Mouse (Mus musculus): ENCODE data around the gene Tyw5. TPM values are rescaled to one million over a fixed set of nuclear protein-coding genes. Genes with fewer than 3 reads are reported as not detected.
A peak's percentile ranks its signal among the peaks of the same experiment; 100 is the strongest.

Tyw5 gene
- polyA plus RNA-seq, 1 experiment: 7.1 TPM

DNA sequence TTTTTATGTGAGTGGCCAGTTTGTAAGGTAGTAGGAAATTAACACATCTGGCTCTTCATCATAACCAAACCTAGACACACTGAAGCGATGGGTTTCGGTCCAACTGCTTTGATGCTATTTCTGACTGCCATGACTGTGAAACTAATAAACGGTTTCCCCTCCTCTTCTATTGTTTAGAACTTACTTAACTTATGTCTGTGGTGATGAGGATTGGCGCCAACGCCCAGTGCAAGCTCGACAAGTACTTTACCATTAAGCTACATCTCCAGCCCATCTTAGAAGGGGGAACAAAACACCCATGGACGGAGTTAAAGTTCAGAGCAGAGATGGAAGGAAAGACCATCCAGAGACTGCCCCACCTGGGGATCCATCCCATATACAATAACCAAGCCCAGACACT, 26.2 kb upstream of the Tyw5 start:
- peaks cover 4% of the 10 kb centered on the region; the same call in 1 of the 2 replicates for H3K4me1 ChIP-seq (ENCODE audit: control insufficient read depth, insufficient read depth, low read length)
- no peaks in the 10 kb centered on the region for H3K36me3 ChIP-seq (ENCODE audit: control insufficient read depth, insufficient read depth, low read length)
- H3K4me3 ChIP-seq (ENCODE audit: control insufficient read depth, low read depth, low read length): no peak overlapping the region
- TF ChIP-seq CTCF (IDR thresholded peaks at IDR 0.05; ENCODE audit: control insufficient read depth, insufficient read depth, insufficient replicate concordance, low read depth, low read length): no peak
- no peak for TF ChIP-seq POLR2A (IDR thresholded peaks at IDR 0.05; ENCODE audit: control insufficient read depth, low read depth, low read length)
- H3K27ac ChIP-seq (ENCODE audit: control insufficient read depth, insufficient read depth, low read depth, low read length): no peak overlapping the region
- H3K27me3 ChIP-seq (ENCODE audit: control insufficient read depth, insufficient read depth, low read length): no peaks in the 10 kb centered on the region

DNA sequence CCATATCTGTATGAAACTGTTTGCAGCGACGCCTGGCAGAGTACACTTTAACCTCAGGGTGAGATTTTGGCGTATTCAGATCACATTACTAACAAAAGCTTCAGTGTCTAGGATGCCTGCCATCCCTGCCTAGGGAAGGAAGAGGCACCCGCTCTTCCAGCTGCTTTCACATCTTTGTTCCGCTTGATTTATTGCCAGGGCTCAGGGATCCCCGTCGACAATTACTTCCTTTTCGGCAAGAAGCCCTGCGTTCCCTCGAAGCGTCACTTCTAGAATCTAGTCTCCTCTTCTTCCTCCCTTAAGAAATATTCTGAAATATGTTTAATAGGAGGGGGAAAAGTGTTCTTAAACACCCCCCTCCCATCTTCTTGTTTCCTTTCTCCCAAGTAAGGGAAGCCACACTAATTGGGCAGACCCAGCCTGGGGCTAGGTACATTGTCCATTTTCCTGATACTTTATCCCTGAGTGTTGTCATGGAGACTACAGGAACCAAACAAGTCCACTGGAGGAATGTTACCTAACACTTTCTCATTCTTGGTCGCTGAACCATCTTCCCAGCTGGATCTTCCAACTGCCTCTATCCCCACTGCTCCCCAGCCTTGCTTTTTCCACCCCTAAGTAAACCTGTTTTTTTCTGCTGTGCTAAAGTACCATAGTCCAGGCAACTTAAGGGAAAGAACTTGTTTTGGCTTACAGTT, 23.0 kb upstream of the Tyw5 start:
- Histone ChIP-seq H3K36me3 (ENCODE audit: control insufficient read depth, insufficient read depth, low read length) (no peaks in the 10 kb centered on the region), H3K27me3 (ENCODE audit: control insufficient read depth, insufficient read depth, low read length) (no peaks in the 10 kb centered on the region), H3K4me3 (ENCODE audit: control insufficient read depth, low read depth, low read length) (no peak overlapping the region), H3K27ac (ENCODE audit: control insufficient read depth, insufficient read depth, low read depth, low read length) (no peak overlapping the region), H3K4me1 (ENCODE audit: control insufficient read depth, insufficient read depth, low read length) (no peaks in the 10 kb centered on the region)
- no peak for TF ChIP-seq POLR2A (IDR thresholded peaks at IDR 0.05; ENCODE audit: control insufficient read depth, low read depth, low read length)
- no peak for TF ChIP-seq CTCF (IDR thresholded peaks at IDR 0.05; ENCODE audit: control insufficient read depth, insufficient read depth, insufficient replicate concordance, low read depth, low read length)

DNA sequence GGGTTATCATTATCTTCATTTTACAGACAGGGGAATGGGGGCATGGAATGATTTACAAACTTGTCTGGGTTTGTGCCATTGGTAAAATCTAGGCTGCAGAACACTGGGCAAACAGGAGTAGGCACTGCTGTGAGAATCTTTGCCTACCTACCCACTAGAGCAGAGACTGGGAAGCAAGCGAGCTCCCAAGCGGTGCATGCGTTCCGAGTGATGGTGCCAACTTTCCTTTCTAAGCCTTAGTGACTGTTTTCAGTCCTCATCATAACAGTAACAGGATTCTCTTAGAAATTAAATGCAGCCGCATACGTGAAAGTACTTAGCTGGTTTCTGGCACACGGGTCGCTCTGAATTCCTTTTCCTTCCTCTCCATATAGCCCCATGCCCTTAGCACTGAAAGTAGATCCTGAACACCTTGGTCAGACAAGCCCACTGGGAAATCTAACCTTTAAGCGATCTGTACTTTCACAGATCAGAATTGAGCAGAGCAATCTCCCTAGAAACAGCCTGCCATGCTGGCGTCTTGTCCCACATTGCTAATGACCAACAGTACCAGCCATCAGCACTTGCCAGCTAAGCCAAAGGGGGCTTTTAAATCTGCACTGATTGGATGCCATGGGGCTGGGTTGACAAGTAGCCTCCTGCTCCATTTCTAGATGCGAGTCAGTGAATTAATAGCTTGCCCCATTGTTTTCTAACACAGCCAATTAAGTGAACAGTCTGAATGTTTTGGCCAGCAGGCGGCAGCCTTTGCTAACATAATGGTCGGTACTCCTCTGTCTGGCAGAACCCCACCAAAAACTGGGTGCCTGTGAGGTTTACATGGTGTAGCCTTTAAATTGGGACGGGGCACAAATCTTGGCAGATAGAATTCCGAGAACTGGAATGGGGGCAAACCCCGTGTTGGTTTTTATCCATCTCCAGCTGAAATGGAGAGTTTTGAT, 21.7 kb upstream of the Tyw5 start:
- Histone ChIP-seq H3K27me3 (ENCODE audit: control insufficient read depth, insufficient read depth, low read length) (no peaks in the 10 kb centered on the region), H3K27ac (ENCODE audit: control insufficient read depth, insufficient read depth, low read depth, low read length) (no peak overlapping the region), H3K36me3 (ENCODE audit: control insufficient read depth, insufficient read depth, low read length) (no peaks in the 10 kb centered on the region), H3K4me1 (ENCODE audit: control insufficient read depth, insufficient read depth, low read length) (no peaks in the 10 kb centered on the region), H3K4me3 (ENCODE audit: control insufficient read depth, low read depth, low read length) (no peak overlapping the region)
- TF ChIP-seq POLR2A (IDR thresholded peaks at IDR 0.05; ENCODE audit: control insufficient read depth, low read depth, low read length) (no peak), CTCF (IDR thresholded peaks at IDR 0.05; ENCODE audit: control insufficient read depth, insufficient read depth, insufficient replicate concordance, low read depth, low read length) (peak; percentile 35; the same call in 1 of the 2 replicates)

DNA sequence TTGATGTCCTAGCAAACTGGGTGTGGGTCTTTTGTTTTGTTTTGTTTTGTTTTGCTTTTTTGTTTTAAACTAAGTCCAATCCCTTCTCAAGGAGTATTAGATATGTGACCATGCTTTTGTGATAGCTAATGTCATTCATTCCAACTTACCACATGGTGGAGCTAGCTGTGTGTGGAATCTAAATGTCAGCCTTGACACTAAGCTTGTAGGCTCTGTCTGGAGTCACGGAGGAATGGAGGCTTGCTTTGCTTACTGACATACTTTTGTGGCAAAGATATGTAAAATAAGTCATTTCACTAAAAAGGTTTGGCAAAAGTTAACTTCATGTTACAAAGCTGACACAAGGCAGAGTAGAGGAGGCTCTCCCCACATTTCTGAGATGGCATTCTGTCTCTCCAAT, 16.8 kb upstream of the Tyw5 start:
- no peak for TF ChIP-seq POLR2A (IDR thresholded peaks at IDR 0.05; ENCODE audit: control insufficient read depth, low read depth, low read length)
- TF ChIP-seq CTCF (IDR thresholded peaks at IDR 0.05; ENCODE audit: control insufficient read depth, insufficient read depth, insufficient replicate concordance, low read depth, low read length): no peak

DNA sequence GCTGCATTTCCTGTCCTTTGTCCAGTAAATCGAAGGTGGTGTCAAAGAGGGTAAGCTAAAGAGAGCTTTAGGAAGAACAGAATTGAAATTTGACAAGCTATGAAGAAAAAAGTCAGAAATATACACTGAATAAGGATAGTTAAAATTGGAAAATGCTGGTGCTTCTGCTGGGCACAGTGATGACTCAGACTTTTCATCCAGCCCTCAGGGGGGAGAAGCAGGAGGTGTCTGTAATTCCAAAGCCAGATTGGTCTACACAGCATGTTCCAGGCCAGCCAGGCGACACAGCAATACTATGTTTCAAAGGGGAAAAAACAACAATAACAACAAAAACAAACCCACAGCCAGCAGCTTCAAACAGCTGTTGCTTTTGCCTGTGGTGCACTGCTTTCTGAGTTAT, 6.5 kb upstream of the Tyw5 start:
- TF ChIP-seq CTCF (IDR thresholded peaks at IDR 0.05; ENCODE audit: control insufficient read depth, insufficient read depth, insufficient replicate concordance, low read depth, low read length) (no peak), POLR2A (IDR thresholded peaks at IDR 0.05; ENCODE audit: control insufficient read depth, low read depth, low read length) (no peak)
- no peaks in the 10 kb centered on the region for H3K4me1 ChIP-seq (ENCODE audit: control insufficient read depth, insufficient read depth, low read length)
- no peak overlapping the region for H3K27ac ChIP-seq (ENCODE audit: control insufficient read depth, insufficient read depth, low read depth, low read length)
- no peak overlapping the region for H3K4me3 ChIP-seq (ENCODE audit: control insufficient read depth, low read depth, low read length)
- H3K36me3 ChIP-seq (ENCODE audit: control insufficient read depth, insufficient read depth, low read length): peaks cover 3% of the 10 kb centered on the region
- H3K27me3 ChIP-seq (ENCODE audit: control insufficient read depth, insufficient read depth, low read length): no peaks in the 10 kb centered on the region

More for the DNA sequence above, 16.8 kb upstream of the Tyw5 start:
- Histone ChIP-seq H3K4me3 (ENCODE audit: control insufficient read depth, low read depth, low read length) (no peak overlapping the region), H3K4me1 (ENCODE audit: control insufficient read depth, insufficient read depth, low read length) (no peaks in the 10 kb centered on the region), H3K27ac (ENCODE audit: control insufficient read depth, insufficient read depth, low read depth, low read length) (no peak overlapping the region), H3K36me3 (ENCODE audit: control insufficient read depth, insufficient read depth, low read length) (no peaks in the 10 kb centered on the region), H3K27me3 (ENCODE audit: control insufficient read depth, insufficient read depth, low read length) (no peaks in the 10 kb centered on the region)

DNA sequence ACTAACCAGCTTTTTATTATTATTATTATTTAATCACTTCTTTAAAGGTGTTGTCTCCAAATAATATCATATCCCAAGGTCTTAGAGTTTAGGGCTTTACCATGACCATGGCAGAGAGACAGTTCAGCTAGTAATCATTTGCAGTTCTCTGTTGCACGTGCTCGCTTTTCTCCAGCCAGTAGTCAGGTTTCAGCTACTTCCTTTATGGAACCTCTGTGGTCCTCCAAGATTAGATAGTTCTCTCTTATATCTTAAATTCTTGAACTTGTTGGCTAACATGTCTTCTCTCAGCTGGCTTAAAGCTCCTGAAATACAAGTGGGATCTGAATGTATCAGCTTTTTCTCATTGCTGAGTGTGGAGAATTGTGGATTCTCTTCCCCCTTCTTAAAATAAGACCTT, 2.1 kb upstream of the Tyw5 start:
- Histone ChIP-seq H3K27ac (ENCODE audit: control insufficient read depth, insufficient read depth, low read depth, low read length) (no peak overlapping the region), H3K4me3 (ENCODE audit: control insufficient read depth, low read depth, low read length) (no peak overlapping the region), H3K27me3 (ENCODE audit: control insufficient read depth, insufficient read depth, low read length) (no peaks in the 10 kb centered on the region), H3K4me1 (ENCODE audit: control insufficient read depth, insufficient read depth, low read length) (peaks cover 2% of the 10 kb centered on the region; the same call in 1 of the 2 replicates), H3K36me3 (ENCODE audit: control insufficient read depth, insufficient read depth, low read length) (peaks cover 3% of the 10 kb centered on the region)
- TF ChIP-seq CTCF (IDR thresholded peaks at IDR 0.05; ENCODE audit: control insufficient read depth, insufficient read depth, insufficient replicate concordance, low read depth, low read length) (no peak), POLR2A (IDR thresholded peaks at IDR 0.05; ENCODE audit: control insufficient read depth, low read depth, low read length) (no peak)

DNA sequence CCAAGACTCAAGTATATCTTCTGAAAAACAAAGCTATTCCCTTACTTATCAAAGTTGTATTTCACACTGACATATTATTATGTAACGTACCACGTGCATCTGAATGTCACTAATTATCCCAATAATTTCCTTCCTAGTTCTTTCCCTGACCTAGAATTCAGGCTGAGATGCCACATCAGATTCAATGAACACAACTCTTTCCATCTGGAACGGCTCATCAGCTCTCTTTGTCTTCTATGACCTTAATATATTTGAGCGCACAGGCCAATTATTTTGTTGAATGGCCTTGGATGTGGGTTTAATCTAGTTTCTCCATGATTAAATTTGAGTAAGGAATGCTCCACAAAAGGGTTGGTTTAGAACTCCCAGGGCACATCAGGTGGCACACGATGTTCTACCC, 4.8 kb downstream of the Tyw5 start:
- H3K27ac ChIP-seq (ENCODE audit: control insufficient read depth, insufficient read depth, low read depth, low read length): no peak overlapping the region
- TF ChIP-seq CTCF (IDR thresholded peaks at IDR 0.05; ENCODE audit: control insufficient read depth, insufficient read depth, insufficient replicate concordance, low read depth, low read length): no peak
- no peak for TF ChIP-seq POLR2A (IDR thresholded peaks at IDR 0.05; ENCODE audit: control insufficient read depth, low read depth, low read length)
- H3K36me3 ChIP-seq (ENCODE audit: control insufficient read depth, insufficient read depth, low read length): no peaks in the 10 kb centered on the region
- H3K4me1 ChIP-seq (ENCODE audit: control insufficient read depth, insufficient read depth, low read length): peaks cover 2% of the 10 kb centered on the region; the same call in 1 of the 2 replicates
- no peaks in the 10 kb centered on the region for H3K27me3 ChIP-seq (ENCODE audit: control insufficient read depth, insufficient read depth, low read length)
- no peak overlapping the region for H3K4me3 ChIP-seq (ENCODE audit: control insufficient read depth, low read depth, low read length)
